Mouse (Mus musculus): ENCODE measurements at regions not wholly inside any gene's neighbourhood (a gene's known extent, or its start where the extent isn't known, plus 50 kb on each side); places are given as distances from the start of the nearest gene placed in this dataset.
A peak's percentile ranks its signal among the peaks of the same experiment; 100 is the strongest.

DNA sequence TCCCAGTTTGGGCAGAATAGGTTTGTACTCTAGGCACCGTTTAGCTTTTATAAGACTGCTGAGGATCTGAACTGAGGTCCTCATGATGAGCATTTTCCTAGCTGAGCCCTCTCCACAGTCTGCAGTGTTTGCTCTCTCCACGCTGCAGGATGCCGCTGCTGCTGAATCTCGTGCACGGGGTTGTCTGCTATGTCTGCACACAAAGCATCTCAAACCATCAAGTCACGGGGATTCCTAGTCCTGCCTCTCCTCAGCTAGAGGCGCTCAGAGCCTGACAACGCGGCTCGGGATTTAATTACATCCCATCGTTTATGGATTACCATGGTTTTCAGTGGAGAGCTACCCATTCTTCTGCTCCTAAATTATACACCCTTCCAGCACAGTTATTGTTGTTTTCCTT, 175.6 kb downstream of the Rnf144b start:
- no peak for DNase-seq

DNA sequence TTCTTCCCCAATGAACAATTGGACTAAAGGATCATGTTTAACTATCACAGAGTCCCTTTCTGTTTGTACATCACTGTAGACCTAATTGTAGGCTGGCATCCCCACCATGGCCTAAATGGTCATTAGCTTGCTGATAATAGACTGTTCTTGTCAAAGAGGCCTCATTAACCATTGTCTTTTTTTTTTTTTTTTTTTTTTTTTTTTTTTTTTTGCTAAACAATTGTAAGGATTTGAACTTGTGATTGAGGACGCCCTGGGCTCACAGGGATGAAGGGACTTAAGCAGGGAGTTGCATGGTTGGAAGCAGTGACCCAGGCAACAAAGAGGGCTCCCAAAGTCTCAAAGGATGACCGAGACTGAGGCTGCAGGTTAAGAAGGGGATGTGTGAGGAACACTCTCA, 178.0 kb downstream of the Rnf144b start:
- DNase-seq = no peak

DNA sequence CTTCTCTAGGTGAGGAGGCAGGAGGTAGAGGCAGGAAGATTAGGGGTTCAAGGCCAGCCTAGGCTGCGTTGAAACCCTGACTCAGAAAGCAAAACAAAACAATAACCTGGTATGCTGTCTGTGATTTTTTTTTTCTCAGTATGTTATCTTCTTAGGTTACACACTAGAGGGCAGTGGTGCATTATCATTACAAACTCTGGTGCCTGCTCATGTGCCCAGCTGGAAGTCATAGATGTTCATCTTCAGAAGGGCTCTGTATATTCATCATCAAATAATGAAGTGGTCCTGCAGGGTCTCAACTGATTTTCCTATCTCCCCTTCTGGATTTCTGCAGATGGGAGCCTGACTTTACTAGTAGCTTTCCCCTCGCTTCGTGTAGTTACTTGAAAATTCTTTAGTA, 178.6 kb downstream of the Rnf144b start:
- DNase-seq = peak in 1 of 2 experiments; percentile 29

DNA sequence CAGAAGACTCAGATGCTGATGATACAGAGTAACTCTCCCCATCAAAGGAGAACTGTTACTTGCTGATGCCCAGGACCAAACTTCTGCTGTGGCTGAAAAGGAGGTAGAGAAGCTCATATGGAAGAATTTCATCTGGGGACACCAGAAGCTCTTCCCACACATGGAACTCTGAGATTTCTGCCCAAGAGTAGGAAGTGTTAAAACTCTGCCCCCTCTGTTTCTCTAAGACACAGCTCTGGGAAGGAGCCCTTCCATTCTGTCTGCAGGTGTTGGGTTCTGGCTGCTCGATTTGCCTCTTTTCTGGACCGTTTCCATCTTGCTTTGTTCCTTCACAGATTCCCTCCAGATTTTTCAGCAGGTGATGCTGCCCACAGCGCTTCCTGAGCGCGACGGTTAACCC, 187.0 kb downstream of the Rnf144b start:
- no peak for DNase-seq

DNA sequence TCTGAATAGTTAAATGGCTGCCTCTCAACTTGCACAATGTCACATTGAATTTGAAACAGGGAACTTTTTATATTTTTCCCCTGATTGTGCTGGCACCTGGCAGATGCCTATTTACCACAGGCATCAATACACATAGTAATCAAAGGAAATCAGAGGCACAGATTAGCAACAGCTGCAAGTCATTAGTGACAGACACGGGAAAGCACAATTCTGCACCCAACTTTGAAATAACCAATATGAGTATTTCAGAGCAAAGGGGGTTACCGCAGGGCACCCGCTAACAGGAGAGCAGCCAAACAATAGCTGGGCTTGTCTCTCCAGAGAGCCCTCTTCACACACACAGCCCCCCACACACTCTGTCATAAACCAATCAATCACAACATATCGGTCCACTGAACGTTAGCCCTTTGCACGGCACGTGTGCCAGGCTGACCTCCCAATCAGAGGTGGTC, 188.3 kb downstream of the Rnf144b start:
- DNase-seq = no peak

DNA sequence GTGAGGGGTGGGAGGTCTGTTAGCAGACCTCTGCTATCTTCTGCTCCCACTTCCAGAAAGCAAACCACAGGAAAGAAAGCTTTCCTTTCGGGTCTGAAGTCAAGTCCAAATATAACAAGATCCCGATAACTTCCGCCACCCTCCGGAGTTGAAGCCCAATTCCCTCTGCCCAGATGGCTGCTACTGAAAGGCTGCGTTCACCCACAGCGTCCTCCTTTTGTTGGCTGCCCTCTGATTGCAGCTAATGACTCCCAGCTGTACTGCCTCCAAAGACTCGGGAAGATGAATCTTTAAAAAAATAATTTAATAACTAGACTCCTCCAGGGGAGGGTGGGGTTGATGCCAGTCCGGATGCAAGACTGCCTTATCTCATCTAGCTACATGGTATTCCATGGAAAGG, 197.1 kb downstream of the Rnf144b start:
- no peak for DNase-seq

DNA sequence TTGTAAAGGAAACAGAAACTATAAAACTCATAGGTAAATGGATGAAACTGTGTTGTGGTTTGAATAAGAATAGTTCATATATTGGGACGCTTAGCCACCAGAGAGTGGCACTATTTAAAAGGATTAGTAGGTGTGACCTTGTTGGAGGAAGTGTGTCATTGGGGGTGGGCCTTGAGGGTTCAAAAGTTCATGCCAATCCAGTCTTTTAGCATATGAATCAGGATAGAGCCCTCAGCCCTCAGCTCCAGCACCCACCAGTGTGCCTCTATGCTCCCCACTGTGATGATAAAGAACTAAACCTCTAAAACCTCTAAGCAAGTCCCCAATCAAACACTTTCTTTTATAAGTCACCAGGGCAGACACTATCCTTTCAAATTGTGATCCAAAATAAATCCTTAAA, 199.4 kb downstream of the Rnf144b start:
- no peak for DNase-seq

DNA sequence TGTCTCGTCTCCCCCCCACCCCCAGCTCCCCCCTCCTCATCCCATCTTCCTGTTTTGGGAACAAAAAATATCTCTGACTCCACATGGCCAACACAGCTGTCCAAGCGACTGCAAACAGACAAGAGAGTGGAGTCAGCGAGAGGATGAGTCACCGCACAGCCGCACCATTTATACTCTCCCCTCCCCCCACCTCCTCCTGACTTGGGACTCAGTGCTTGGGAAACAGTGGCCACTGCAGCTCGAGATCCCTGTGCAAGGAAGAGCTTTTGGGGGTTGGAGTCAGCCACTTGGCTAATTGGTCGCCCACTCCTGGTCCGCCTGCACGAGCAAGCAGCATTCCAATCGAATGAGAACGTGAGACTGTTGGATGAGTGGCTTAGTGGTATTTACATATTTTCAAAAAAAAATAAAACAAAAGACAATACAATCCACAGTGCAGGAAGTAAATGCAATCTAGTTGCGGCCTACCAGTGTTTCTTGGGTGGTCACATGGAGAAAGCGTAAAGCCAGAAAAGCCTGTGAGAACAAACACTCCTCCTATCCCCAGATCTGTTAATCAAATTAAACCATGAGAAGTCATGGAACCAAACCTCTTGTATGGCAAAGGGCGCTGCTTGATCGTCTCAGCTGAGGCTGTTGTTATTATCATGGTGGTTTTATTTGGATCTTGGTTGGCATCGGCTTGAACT, 213.7 kb downstream of the Rnf144b start:
- no peak for DNase-seq

DNA sequence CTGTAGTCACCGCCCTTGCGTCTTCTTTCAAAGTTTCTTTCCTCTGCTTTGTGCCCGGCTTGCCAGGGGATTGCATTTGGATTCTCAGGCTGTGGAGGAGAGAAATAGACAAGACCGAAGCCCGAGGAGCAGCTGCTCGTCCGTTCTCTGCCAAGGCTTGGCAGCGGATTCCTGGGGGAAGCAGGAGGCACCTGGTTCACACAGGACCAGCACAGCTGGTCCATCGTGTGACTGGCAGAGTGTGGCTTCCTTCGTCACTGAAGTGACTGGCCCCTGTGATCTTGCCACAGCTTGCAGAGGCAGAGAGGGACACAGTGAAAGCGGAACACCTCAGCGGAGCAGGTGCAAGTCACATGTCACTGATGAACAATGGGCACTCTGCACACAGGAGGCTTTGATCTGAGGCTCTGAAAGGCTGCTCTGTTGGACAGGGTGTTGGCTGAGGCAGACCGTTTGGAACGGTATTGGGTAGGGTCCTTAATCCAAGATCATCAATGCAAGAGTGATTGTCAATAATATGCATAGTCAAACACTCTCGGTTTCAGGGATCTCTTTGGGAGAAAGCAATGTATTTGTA, 214.5 kb downstream of the Rnf144b start:
- DNase-seq = peak; percentile 13 to 21

DNA sequence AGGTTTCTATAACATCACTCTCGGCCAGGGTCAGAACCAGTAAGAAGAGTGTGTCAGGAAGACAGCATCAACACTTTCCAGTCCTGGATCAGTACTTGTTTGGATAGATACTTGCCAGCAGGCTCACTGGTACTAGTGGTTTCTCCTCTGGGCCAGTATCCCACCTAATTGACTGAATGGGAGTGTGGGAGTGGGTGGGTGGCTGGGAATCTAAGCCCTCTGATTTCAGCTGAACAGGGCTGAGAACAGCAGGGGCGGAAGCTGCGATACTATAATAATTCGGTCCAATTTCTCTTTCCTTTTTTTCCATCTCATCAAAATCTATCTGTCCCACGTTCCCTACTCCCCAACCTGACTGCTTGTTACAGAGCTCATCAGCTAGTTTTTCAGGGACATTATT, 217.0 kb downstream of the Rnf144b start:
- DNase-seq = no peak

DNA sequence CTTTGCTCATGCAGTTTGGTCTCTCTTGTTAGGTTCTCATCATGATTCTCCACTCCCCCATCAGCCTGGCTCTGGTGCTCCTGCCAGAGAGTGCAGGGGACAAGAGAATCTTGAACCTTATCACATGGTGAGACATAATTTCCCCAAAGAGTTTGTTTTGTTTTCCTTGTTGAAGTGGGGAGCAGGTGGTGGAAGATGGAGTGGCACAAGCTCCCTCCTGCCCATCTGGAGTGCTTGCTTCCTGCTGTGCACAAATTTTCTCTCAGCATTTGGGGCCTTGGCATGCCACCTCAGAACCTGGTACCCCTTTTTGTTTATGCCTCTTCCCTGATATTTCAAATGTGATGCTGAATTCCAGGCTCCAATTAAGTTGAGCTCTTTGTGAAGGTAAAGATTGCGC, 219.9 kb downstream of the Rnf144b start:
- DNase-seq = peak; percentile 33 to 57

DNA sequence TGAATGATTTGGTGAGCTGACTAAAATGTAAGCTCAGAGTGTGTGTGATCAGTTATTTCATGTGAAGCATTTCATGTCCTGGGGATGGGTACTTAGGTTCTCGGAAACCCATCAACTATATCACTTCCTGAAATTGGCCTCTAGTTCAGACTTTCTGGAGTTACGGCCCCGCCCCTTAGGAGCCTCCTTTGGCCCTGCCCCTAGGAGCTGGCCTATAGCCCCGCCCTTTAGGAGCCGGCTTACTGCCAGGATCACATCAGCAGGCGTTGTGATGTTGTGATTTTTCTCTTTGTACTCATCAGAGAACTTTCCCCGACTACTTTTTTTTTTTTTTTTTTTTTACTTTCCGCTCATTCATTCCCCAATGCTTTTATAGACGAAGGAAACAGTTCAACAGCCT, 223.1 kb downstream of the Rnf144b start:
- DNase-seq = no peak

DNA sequence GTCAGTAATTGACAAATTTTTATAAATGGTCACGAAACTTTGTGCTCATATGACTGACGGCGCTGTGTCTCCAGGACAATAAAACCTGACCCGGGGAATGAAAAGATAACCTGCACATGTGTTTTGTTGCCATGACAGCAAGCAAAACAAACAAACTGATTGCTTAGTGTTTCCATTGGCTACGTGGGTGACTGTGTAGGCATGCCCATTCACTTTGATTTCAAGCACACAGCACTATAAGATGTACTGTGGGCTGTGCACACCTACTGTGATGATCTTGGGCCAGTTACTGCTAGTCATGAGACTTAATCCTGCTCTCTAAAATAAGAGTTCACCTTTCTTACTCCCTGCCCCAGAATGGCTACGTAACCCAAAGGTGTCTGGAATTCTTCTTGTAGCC, 225.4 kb downstream of the Rnf144b start:
- DNase-seq = no peak

DNA sequence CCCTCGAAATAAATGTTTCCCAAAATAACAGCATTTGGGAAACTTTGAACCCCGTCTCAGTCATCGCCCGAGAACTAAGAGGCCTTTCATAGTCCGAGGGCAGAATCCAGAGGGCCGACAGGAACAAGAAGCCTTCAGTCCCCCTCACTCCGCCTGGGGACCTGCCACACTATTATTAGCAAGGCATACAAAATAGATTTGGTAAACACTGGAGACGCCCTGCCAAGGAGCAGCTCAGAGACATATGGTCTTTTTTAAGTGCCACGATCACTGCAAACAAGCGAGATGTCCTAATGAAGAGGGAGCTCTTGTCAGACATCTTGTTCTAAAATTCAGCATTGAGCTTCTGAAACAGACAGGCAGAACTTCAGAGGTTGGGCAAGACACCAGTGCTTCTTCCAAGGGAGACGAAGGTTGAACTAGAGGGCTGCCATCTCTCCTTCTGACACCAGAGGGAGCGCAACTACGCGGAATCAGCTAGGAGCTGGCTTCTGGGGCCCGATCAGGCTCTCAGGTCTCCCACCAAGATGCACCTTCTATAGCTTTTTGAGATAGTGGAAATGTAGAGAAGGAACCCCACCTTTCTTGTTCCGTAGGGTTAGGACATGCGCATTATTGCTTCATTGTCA, 226.2 kb downstream of the Rnf144b start:
- DNase-seq = peak; percentile 79 to 88

DNA sequence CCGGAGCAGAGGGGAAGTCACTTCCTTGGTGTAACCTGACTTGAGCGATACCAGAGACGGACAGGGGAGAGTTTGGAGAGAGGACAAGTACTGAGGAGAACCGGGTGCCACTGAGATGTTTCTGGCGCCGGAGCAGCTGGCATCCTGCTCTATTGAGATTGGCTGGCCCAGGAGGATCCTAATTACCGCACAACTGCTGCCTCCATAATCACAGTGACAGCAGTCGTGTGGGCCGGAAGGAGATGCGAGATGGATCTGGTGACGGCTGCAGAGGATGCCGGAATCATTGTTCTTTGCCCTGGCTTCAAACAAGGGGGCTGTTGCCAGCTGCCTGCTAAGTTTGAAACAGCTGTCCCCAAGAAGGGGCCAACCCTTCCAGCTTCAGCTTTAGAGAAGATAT, 232.0 kb downstream of the Rnf144b start:
- DNase-seq = no peak

DNA sequence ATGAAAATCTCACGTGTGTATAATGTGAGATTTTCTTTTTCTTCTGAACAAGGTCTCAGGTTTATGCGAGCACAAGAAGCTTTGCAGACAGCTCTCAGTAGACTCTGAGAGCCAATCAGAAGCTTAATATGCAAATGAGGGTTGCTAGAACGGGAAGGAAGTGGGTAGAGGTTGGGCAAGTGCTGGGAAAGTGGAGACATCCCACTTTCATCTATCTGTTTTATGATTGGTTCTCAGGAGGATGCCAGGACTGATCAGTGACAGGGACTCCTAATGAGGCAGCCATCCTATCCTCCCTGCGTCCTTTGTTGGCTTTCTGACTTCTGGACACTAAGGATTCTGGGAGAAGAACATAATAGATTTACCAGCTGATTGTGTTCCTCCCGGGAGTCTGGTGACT, 232.7 kb downstream of the Rnf144b start:
- DNase-seq = no peak

DNA sequence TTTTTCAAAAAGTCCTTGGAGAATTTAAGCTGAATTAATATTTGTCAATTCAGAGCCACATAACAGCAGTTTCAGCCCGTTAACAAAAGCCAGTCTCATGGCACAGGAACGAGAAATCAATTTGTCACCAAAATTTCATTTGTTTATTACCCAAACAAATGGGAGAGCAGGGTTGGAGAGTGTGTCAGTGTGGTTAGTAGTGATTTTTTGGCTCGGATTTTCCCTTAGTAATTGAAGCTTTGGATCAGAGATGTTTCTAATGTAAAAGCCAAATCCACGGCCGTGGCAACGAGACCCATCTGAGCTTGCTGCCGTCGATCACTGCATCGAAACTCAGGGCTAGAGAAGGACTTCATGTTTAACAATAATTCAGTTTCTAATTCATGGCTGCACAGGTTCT, 236.5 kb downstream of the Rnf144b start:
- DNase-seq = no peak

DNA sequence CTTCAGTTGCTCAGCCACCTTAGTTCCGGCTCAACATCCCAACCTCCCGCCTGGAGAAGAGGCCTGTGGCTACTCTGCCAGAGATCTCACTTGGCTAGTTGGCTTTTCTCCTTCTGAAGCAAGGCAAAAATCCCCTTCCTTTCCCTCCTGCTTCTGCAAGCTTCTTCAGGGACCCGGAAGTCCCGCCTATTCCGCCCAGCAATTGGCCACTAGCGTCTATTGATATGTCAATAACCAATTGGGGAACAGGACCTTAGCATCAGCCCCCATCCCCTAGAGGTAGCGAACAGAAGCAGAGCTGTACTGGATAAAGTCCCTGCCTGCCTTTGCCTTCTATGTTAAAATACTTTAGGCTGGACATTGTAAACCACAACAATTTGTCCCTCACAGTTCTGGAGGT, 243.3 kb downstream of the Rnf144b start:
- no peak for DNase-seq

DNA sequence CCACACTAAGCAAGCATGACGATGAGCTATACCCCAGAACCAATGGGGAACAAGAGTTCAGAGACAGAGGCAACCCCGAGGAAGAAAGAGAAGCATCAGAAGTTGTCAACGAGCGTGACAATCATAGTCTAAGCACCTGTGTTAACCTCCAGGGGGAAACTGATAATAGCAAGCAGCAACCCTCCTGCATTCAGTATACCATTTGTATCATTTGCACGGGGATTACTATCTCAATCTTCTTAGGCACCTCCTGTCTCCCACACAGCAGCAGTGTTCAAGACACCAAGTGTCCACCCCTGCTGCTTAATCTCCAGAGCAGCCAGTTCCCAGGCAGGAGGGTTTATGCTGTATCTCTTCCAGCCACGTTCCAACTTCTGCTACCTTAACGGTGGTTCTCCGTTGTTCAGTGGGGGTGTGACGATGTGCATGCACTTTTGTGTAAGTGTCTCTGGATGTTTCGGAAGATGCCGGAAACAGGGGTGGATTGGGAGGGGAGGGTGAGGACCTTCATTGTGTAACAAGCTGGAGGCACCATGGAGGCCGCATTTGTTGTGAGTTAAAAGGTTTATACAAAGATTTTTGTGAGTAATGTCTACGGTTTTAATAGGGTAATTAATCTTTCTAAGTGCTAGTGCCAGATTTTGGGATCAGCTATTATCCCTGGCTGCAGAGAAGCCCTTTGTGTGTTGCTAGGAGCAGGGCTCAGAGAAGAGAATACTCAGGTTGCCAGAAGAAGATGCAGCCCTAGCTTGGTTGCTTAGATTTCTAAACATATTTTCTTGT, 245.8 kb downstream of the Rnf144b start:
- no peak for DNase-seq

DNA sequence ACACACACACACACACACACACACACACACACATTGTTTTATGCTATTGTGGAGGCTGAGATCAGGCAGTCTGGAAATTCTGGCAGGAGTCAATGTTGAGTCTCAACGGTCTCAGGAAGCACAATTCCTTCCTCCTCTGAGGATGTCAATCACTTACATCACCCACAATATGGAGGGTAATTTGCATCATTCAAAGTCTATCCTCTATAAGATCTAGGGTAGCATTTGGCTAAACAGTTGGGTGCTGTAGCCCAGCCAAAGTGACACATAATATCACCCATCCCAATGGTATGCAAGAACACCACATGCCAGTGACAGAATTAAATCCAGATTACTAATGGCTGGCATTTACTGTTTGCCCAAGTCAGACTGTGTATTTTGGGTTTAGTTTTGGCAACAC, 252.1 kb downstream of the Rnf144b start:
- peak in 1 of 2 experiments; percentile 9 for DNase-seq

DNA sequence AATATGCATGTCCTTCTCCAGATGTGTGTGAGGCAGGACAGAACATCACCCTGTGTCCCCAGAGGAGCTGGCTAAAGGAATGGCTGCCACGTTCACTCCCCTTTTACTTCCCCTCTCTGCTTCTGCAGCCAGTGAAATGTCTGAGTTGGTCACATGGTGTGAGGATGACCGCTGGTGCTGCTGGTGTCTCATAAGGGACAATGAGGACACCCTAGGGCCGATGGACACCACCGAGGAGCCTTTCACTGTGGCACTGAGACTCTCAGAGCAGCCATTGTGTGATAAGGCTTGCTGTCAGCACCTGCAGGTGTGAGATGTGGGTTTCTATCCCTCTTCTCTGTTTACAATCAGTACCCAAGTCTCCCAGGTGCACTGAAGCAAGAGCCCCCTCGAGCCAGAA, 268.6 kb downstream of the Rnf144b start:
- no peak for DNase-seq

DNA sequence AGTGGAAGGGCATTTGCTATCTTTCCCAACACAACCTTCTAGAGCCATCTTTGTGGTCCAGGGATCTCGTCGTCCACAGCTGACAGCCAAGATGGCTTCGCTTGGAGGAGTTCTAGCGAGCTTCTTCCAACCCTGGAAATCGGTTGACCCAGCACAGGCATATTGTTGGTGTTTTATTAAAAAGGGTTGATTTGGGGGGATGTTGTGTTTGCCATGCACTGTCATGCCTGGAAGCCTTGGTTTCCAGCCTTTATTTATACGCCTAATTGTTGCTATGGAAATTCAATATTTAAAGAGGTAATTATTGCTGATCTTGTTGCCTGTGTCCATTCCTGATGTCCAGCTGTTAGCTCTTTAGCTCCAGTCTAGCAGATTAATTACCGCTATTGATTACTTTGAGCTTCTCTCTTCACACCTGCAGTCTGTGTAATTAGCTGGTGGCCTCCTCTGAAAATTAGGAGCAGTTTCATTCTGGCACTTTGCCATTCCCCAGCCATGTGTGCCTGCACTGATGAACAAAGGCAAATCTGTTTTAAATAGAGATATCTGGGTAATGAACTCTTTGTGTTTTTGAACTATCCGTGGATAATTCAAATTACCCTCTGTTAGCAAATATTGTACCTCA, 275.4 kb downstream of the Rnf144b start:
- DNase-seq = peak in 1 of 2 experiments; percentile 24

DNA sequence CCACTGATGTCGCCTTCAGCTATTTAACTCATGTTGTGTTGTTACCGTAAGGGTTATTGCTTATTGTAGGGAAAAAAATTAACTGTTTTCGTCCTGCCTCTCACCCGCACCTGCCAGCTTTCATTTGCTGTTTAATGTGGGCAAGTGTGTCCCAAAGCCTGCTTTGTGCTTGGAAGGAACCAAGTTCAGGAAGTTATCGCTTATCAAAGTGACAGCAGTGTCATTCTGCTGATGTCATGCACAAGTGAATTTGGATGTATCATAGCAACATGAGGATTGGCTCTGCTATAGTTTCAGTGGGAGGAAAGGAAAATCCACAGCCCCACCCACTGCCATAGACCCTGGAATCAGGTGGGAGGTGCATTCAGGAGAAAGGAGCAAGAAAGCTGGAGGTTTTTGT, 276.5 kb downstream of the Rnf144b start:
- DNase-seq = no peak
